Mouse (Mus musculus) CH12.LX (cell line): ENCODE measurements around the gene Lyg1. TPM values are rescaled to one million over a fixed set of nuclear protein-coding genes. Genes with fewer than 3 reads are reported as not detected.

Experiments
- DNase-seq: peaks from one replicate; pipeline ENCODE4 v3.0.0-alpha.2; 2013; ENCODE audit errors: extremely low read depth
- H3K27ac ChIP-seq: 2 replicates; pipeline ENCODE4 v1.5.1; 2012; ENCODE audit warnings: low read depth, mild to moderate bottlenecking, control low read depth, moderate library complexity; ENCODE audit not compliant: insufficient read depth
- H3K27me3 ChIP-seq: replicated peaks from 2 replicates; pipeline ENCODE3; 2012; ENCODE audit warnings: inconsistent platforms
- H3K36me3 ChIP-seq, 2 experiments: replicated peaks in 1 of 2; 2 replicates each; pipeline versions ENCODE3 to v1.6.1; 2012; ENCODE audit warnings: inconsistent platforms in 1 of 2, low read length in 1 of 2, mild to moderate bottlenecking in 1 of 2, mixed read lengths in 1 of 2, moderate library complexity in 1 of 2; ENCODE audit not compliant: control insufficient read depth in 1 of 2, insufficient read depth in 1 of 2
- H3K4me1 ChIP-seq, 2 experiments: 2 replicates each; pipeline ENCODE4 v1.6.1; 2012; ENCODE audit warnings: inconsistent platforms in 1 of 2, moderate library complexity in 1 of 2; ENCODE audit not compliant: insufficient read depth in 2 of 2, control insufficient read depth in 1 of 2
- H3K4me2 ChIP-seq: 2 replicates; pipeline ENCODE4 v1.6.1; 2012; ENCODE audit warnings: low read depth, mild to moderate bottlenecking, control low read depth; ENCODE audit not compliant: poor library complexity, insufficient read depth, severe bottlenecking
- H3K4me3 ChIP-seq, 3 experiments: fragments of 150-350 bp in 1 of 3; sonication (generic) in 1 of 3; replicated peaks in 1 of 3; 2 replicates each; pipeline versions ENCODE3 to v1.5.1; 2011 to 2012; ENCODE audit warnings: low read depth in 2 of 3, low read length in 2 of 3, mild to moderate bottlenecking in 2 of 3, moderate library complexity in 2 of 3, control low read depth in 1 of 3, improper control_type of control experiment in 1 of 3, inconsistent platforms in 1 of 3, mixed read lengths in 1 of 3; ENCODE audit not compliant: poor library complexity in 1 of 3
- H3K79me2 ChIP-seq: replicated peaks from 2 replicates; pipeline ENCODE4 v1.6.1; 2012; ENCODE audit warnings: mild to moderate bottlenecking, moderate library complexity; ENCODE audit not compliant: control insufficient read depth, poor library complexity, insufficient read depth, severe bottlenecking; ENCODE audit errors: extremely low read depth
- H3K9ac ChIP-seq: 2 replicates; pipeline ENCODE4 v1.6.1; 2012; ENCODE audit warnings: low read depth, mild to moderate bottlenecking, control low read depth, moderate library complexity; ENCODE audit not compliant: insufficient read depth
- H3K9me3 ChIP-seq: replicated peaks from 2 replicates; pipeline ENCODE3; 2012; ENCODE audit warnings: low read length, inconsistent platforms, mixed read lengths
- CHD2 ChIP-seq: IDR thresholded peaks from 2 replicates; pipeline ENCODE4 v1.6.1; 2011; ENCODE audit warnings: low read length, improper control_type of control experiment
- CTCF ChIP-seq, 2 experiments: IDR thresholded peaks in 1 of 2; conservative IDR thresholded peaks in 1 of 2; 2 replicates each; pipeline ENCODE4 v1.5.1; 2011 to 2012; ENCODE audit warnings: low read depth in 2 of 2, low read length in 2 of 2, improper control_type of control experiment in 1 of 2, inconsistent platforms in 1 of 2, mild to moderate bottlenecking in 1 of 2, moderate library complexity in 1 of 2
- E2F4 ChIP-seq: IDR thresholded peaks from 2 replicates; pipeline ENCODE4 v1.6.1; 2011; ENCODE audit warnings: low read depth, low read length, improper control_type of control experiment; ENCODE audit not compliant: insufficient replicate concordance
- ELF1 ChIP-seq: IDR thresholded peaks from 2 replicates; pipeline ENCODE4 v1.6.1; 2014; ENCODE audit warnings: low read depth, mild to moderate bottlenecking, inconsistent platforms, low read length, improper control_type of control experiment
- EP300 ChIP-seq: IDR thresholded peaks from 2 replicates; pipeline ENCODE4 v1.6.1; 2011; ENCODE audit warnings: low read length, improper control_type of control experiment
- GABPA ChIP-seq: IDR thresholded peaks from 2 replicates; pipeline ENCODE4 v1.6.1; 2012; ENCODE audit warnings: low read depth, low read length, improper control_type of control experiment, inconsistent platforms; ENCODE audit not compliant: insufficient replicate concordance
- HCFC1 ChIP-seq: IDR thresholded peaks from 2 replicates; pipeline ENCODE4 v1.6.1; 2012; ENCODE audit warnings: low read depth, mild to moderate bottlenecking, inconsistent platforms, low read length, improper control_type of control experiment
- IRF4 ChIP-seq: IDR thresholded peaks from 2 replicates; pipeline ENCODE4 v1.6.1; 2014; ENCODE audit warnings: low read depth, mild to moderate bottlenecking, inconsistent platforms, low read length, improper control_type of control experiment
- KAT2A ChIP-seq: IDR thresholded peaks from 2 replicates; pipeline ENCODE4 v1.6.1; 2012; ENCODE audit warnings: low read length, improper control_type of control experiment, inconsistent platforms; ENCODE audit not compliant: insufficient replicate concordance
- MAFK ChIP-seq: IDR thresholded peaks from 2 replicates; pipeline ENCODE4 v1.6.1; 2011; ENCODE audit warnings: low read length, improper control_type of control experiment; ENCODE audit not compliant: insufficient replicate concordance
- MAX ChIP-seq: IDR thresholded peaks from 2 replicates; pipeline ENCODE4 v1.6.1; 2011; ENCODE audit warnings: low read length, improper control_type of control experiment
- MAZ ChIP-seq: IDR thresholded peaks from 2 replicates; pipeline ENCODE4 v1.6.1; 2012; ENCODE audit warnings: low read depth, mild to moderate bottlenecking, inconsistent platforms, low read length, improper control_type of control experiment, moderate library complexity
- MEF2A ChIP-seq: IDR thresholded peaks from 2 replicates; pipeline ENCODE4 v1.6.1; 2014; ENCODE audit warnings: low read depth, mild to moderate bottlenecking, inconsistent platforms, low read length, improper control_type of control experiment, borderline replicate concordance
- MXI1 ChIP-seq: IDR thresholded peaks from 2 replicates; pipeline ENCODE4 v1.6.1; 2011; ENCODE audit warnings: mild to moderate bottlenecking, low read depth, low read length, improper control_type of control experiment
- MYC ChIP-seq: IDR thresholded peaks from 2 replicates; pipeline ENCODE4 v1.6.1; 2011; ENCODE audit warnings: low read depth, mild to moderate bottlenecking, improper control_type of control experiment, low read length
- NELFE ChIP-seq: IDR thresholded peaks from 2 replicates; pipeline ENCODE4 v1.6.1; 2011; ENCODE audit warnings: low read depth, low read length, improper control_type of control experiment
- NRF1 ChIP-seq: IDR thresholded peaks from 2 replicates; pipeline ENCODE4 v1.6.1; 2014; ENCODE audit warnings: low read depth, mild to moderate bottlenecking, inconsistent platforms, low read length, improper control_type of control experiment, moderate library complexity
- POLR2AphosphoS2 ChIP-seq: IDR thresholded peaks from 2 replicates; pipeline ENCODE4 v1.6.1; 2011; ENCODE audit warnings: low read depth, low read length, improper control_type of control experiment
- RAD21 ChIP-seq: IDR thresholded peaks from 2 replicates; pipeline ENCODE4 v1.6.1; 2011; ENCODE audit warnings: low read depth, mild to moderate bottlenecking, low read length, improper control_type of control experiment, moderate library complexity
- SMC3 ChIP-seq: IDR thresholded peaks from 2 replicates; pipeline ENCODE4 v1.6.1; 2011; ENCODE audit warnings: low read depth, low read length, improper control_type of control experiment
- TCF12 ChIP-seq: IDR thresholded peaks from 2 replicates; pipeline ENCODE4 v1.6.1; 2014; ENCODE audit warnings: low read depth, mild to moderate bottlenecking, inconsistent platforms, low read length, improper control_type of control experiment
- USF1 ChIP-seq: IDR thresholded peaks from 2 replicates; pipeline ENCODE4 v1.6.1; 2014; ENCODE audit warnings: low read depth, mild to moderate bottlenecking, inconsistent platforms, low read length, improper control_type of control experiment
- ZC3H11A ChIP-seq: IDR thresholded peaks from 2 replicates; pipeline ENCODE4 v1.6.1; 2012; ENCODE audit warnings: low read depth, mild to moderate bottlenecking, inconsistent platforms, low read length, improper control_type of control experiment
- ZKSCAN1 ChIP-seq: IDR thresholded peaks from 2 replicates; pipeline ENCODE4 v1.6.1; 2012; ENCODE audit warnings: low read depth, inconsistent platforms, low read length, improper control_type of control experiment, borderline replicate concordance
- ZNF384 ChIP-seq: IDR thresholded peaks from 2 replicates; pipeline ENCODE4 v1.6.1; 2012; ENCODE audit warnings: low read depth, low read length, improper control_type of control experiment, inconsistent platforms
- dilution Hi-C: fragments of 300-500 bp; cut with MboI; formaldehyde crosslinking; loops from 2 replicates; pipeline ENCODE4 v1.14.3; 2020; ENCODE audit warnings: low sequenced_read_pairs; ENCODE audit not compliant: extremely low pct_unique_long_range_greater_than_20kb, extremely low pct_ligation_motif_present
- in situ Hi-C: fragments of 300-500 bp; cut with MboI; formaldehyde crosslinking; loops from 3 replicates; pipeline ENCODE4 v1.14.3; 2019; ENCODE audit warnings: low sequenced_read_pairs, low pct_ligation_motif_present, low pct_unique_long_range_greater_than_20kb, mixed read lengths
- polyA plus RNA-seq: library from polyadenylated mRNA; unstranded; fragments of >175 nt; gene quantifications from 2 replicates; pipeline ENCODE4 v1.2.1, GENCODE M21; 2012; ENCODE audit warnings: low read depth; ENCODE audit not compliant: insufficient read length
- total RNA-seq, 2 experiments: library from RNA; depleted of rRNA; stranded (reverse); fragments of 300-350 nt in 1 of 2; fragments of >200 nt in 1 of 2; gene quantifications; 2 replicates each; pipeline ENCODE4 v1.2.3; 2012 to 2014

Gene Lyg1
- total and polyA plus RNA-seq, 3 experiments, result not detected

- dilution Hi-C loops, result no loop called here
- H3K36me3 ChIP-seq, result no peaks in the 10 kb centered on the region
Measured at GRCm38 (mm10) chr1:37917666-37918065, 39.9 kb downstream of the Lyg1 start.

GRCm38 (mm10) chr1:37916393-37916792, 41.2 kb downstream of the Lyg1 start, which contains the start of gene Lyg2:
Gene Lyg2, minus strand, starts transcription at chr1:37916493.
- Histone ChIP-seq H3K9ac (no peak within 1 kb of the TSS), H3K4me3 (no peak within 1 kb of the TSS), H3K9me3 (no peaks in the 10 kb centered on the region), H3K79me2 (no peaks in the 10 kb centered on the region), H3K4me2 (no peak within 1 kb of the TSS), H3K27me3 (peaks cover 15% of the 10 kb centered on the region), H3K4me1 (peaks cover 4 to 7% of the 10 kb centered on the region in 2 experiments; a peak in 1 of 4 replicates), H3K36me3 (no peaks in the 10 kb centered on the region), H3K27ac (no peak within 1 kb of the TSS)
- in situ Hi-C loops (no loop called here), dilution Hi-C loops (no loop called here)
- no peak for TF ChIP-seq CHD2
- no peak for TF ChIP-seq NRF1
- TF ChIP-seq KAT2A, result no peak
- no peak for TF ChIP-seq ZNF384
- TF ChIP-seq MYC, result no peak
- TF ChIP-seq ELF1, result no peak
- no peak for TF ChIP-seq RAD21
- TF ChIP-seq SMC3, result no peak
- DNase-seq, result no peak

More at GRCm38 (mm10) chr1:37917666-37918065, 39.9 kb downstream of the Lyg1 start:
- Histone ChIP-seq H3K9ac (no peak overlapping the region), H3K79me2 (no peaks in the 10 kb centered on the region), H3K27me3 (peaks cover 11% of the 10 kb centered on the region), H3K27ac (no peak overlapping the region), H3K4me2 (no peak overlapping the region), H3K9me3 (no peaks in the 10 kb centered on the region), H3K4me3 (no peak overlapping the region), H3K4me1 (peaks cover 4 to 7% of the 10 kb centered on the region in 2 experiments; a peak in 1 of 4 replicates)
- no peak for DNase-seq
- in situ Hi-C loops, result no loop called here
- TF ChIP-seq HCFC1 (no peak), IRF4 (no peak), ELF1 (no peak), NELFE (no peak), MXI1 (no peak), E2F4 (no peak), GABPA (no peak), MEF2A (no peak), TCF12 (no peak), MAFK (no peak), CHD2 (no peak), MAZ (no peak), USF1 (no peak), CTCF (conservative IDR thresholded peaks at IDR 0.05 in 1 of 2, IDR thresholded peaks at IDR 0.05 in 1 of 2; ENCODE audit: low read depth in 2 of 2, low read length in 2 of 2) (no peak), ZNF384 (no peak), EP300 (no peak), ZC3H11A (no peak), POLR2AphosphoS2 (no peak), MAX (no peak), ZKSCAN1 (no peak)
